Mouse (Mus musculus) liver, embryonic 14.5 days (tissue): ENCODE results near the gene Gm9964. TPM values are rescaled to one million over a fixed set of nuclear protein-coding genes. Genes with fewer than 3 reads are reported as not detected.

Experiments used
- ATAC-seq: fragments of 200-750 bp; cut with Nextera tagmentation; 2 replicates; pipeline ENCODE4 v1.8.0; 2017; ENCODE audit warnings: moderate number of reproducible peaks, mild to moderate bottlenecking, moderate library complexity; ENCODE audit not compliant: insufficient read depth
- DNase-seq, 3 experiments: peaks; one replicate each; pipeline ENCODE4 v3.0.0-alpha.2; 2012 to 2013; ENCODE audit warnings: low read depth in 3 of 3, low spot score in 3 of 3
- H3K27ac ChIP-seq: fragments of 300-500 bp; sonication (generic); 2 replicates; pipeline ENCODE4 v1.5.1; 2014; ENCODE audit warnings: moderate library complexity, mild to moderate bottlenecking, control low read depth, inconsistent platforms
- H3K27me3 ChIP-seq: fragments of 300-500 bp; sonication (generic); 2 replicates; pipeline ENCODE4 v1.6.1; 2014; ENCODE audit warnings: mild to moderate bottlenecking, low read length, moderate library complexity; ENCODE audit not compliant: control insufficient read depth, insufficient read depth
- H3K36me3 ChIP-seq: fragments of 300-500 bp; sonication (generic); replicated peaks from 2 replicates; pipeline ENCODE4 v1.6.1; 2014; ENCODE audit warnings: low read depth; ENCODE audit not compliant: control insufficient read depth, insufficient read depth
- H3K4me1 ChIP-seq, 2 experiments: fragments of 200-500 bp in 1 of 2; fragments of 300-500 bp in 1 of 2; sonication (generic) in 1 of 2; replicated peaks; 2 replicates each; pipeline ENCODE4 v1.6.1; 2012 to 2014; ENCODE audit warnings: antibody characterized with exemption in 1 of 2, inconsistent platforms in 1 of 2, low read length in 1 of 2; ENCODE audit not compliant: control insufficient read depth in 2 of 2, insufficient read depth in 2 of 2
- H3K4me2 ChIP-seq: fragments of 300-500 bp; sonication (generic); 2 replicates; pipeline ENCODE4 v1.6.1; 2014; ENCODE audit warnings: low read depth, mild to moderate bottlenecking, control low read depth, moderate library complexity
- H3K4me3 ChIP-seq, 2 experiments: fragments of 200-500 bp in 1 of 2; fragments of 300-500 bp in 1 of 2; sonication (generic) in 1 of 2; 2 replicates each; pipeline ENCODE4 v1.5.1; 2012 to 2014; ENCODE audit warnings: low read depth in 2 of 2, low read length in 2 of 2, mild to moderate bottlenecking in 2 of 2, control low read depth in 1 of 2, inconsistent platforms in 1 of 2, moderate library complexity in 1 of 2; ENCODE audit not compliant: insufficient read depth in 1 of 2
- H3K9ac ChIP-seq: fragments of 300-500 bp; sonication (generic); replicated peaks from 2 replicates; pipeline ENCODE4 v1.6.1; 2014; ENCODE audit warnings: mild to moderate bottlenecking, control low read depth, moderate library complexity
- H3K9me3 ChIP-seq: fragments of 300-500 bp; sonication (generic); 2 replicates; pipeline ENCODE4 v1.6.1; 2016; ENCODE audit warnings: low read length, mixed read lengths; ENCODE audit not compliant: control insufficient read depth
- CTCF ChIP-seq: IDR thresholded peaks from 2 replicates; pipeline ENCODE4 v1.5.1; 2016; ENCODE audit warnings: antibody characterized with exemption, low read depth, control low read depth
- EP300 ChIP-seq: IDR thresholded peaks from 2 replicates; pipeline ENCODE4 v1.6.1; 2016; ENCODE audit warnings: antibody characterized with exemption, low read depth
- WGBS: fragments of 180-500 bp; shearing (Covaris S2); extraction: QIAGEN DNeasy Blood & Tissue Kit; methylation state at CpG from one replicate; pipeline ENCODE4 v1.1.7; 2014; ENCODE audit not compliant: insufficient replicate concordance; 5-methylcytosine and 5-hydroxymethylcytosine counted together
- polyA plus RNA-seq, 2 experiments: library from polyadenylated mRNA; depleted of rRNA in 1 of 2; stranded (reverse) in 1 of 2; unstranded in 1 of 2; fragments of >200 nt; fragmentation: Nextera tagmentation in 1 of 2; extraction: Ambion mirVana in 1 of 2; gene quantifications; 2 replicates each; pipeline versions ENCODE4 v1.2.1 to v1.2.3; 2012 to 2014

The Gm9964 gene
- polyA plus RNA-seq (2012; rRNA removed) (not detected in 2 replicates), polyA plus RNA-seq (2014; fragmentation: Nextera tagmentation; extraction: Ambion mirVana) (not detected in 2 replicates)

GRCm38 (mm10) chr11:79296856-79297491, at the start of gene Gm9964:
Gene Gm9964 (minus strand): TSS chr11:79296906.
- ATAC-seq (no peak), DNase-seq (no peak)
- H3K27ac ChIP-seq = no peak within 1 kb of the TSS
- no peaks in the 10 kb centered on the region for H3K4me1 ChIP-seq
- H3K9ac ChIP-seq = no peak within 1 kb of the TSS
- H3K36me3 ChIP-seq = no peaks in the 10 kb centered on the region
- WGBS = 24% methylated on average over 5 of the region's 5 CpGs
- no peaks in the 10 kb centered on the region for H3K9me3 ChIP-seq
- no peak within 1 kb of the TSS for H3K4me3 ChIP-seq
- TF ChIP-seq CTCF = no peak
- no peak for TF ChIP-seq EP300
- H3K27me3 ChIP-seq = no peaks in the 10 kb centered on the region
- H3K4me2 ChIP-seq = no peak within 1 kb of the TSS

- Histone ChIP-seq H3K4me2 (peak overlapping the region; percentile 77), H3K9ac (peak overlapping the region; percentile 68), H3K36me3 (no peaks in the 10 kb centered on the region), H3K4me1 (peaks cover 4 to 10% of the 10 kb centered on the region in 2 experiments), H3K27ac (no peak overlapping the region), H3K4me3 (peak overlapping the region; percentile 71 to 73), H3K27me3 (no peaks in the 10 kb centered on the region), H3K9me3 (no peaks in the 10 kb centered on the region)
- ATAC-seq (peak; percentile 71), DNase-seq (no peak)
- TF ChIP-seq EP300 = no peak
- TF ChIP-seq CTCF = no peak
- 2% methylated on average over 54 of the region's 63 CpGs for WGBS
Measured at GRCm38 (mm10) chr11:79339808-79340781, 43.4 kb upstream of the Gm9964 start.

- Histone ChIP-seq H3K27me3 (no peaks in the 10 kb centered on the region), H3K4me1 (peaks cover 4 to 10% of the 10 kb centered on the region in 2 experiments), H3K4me2 (peak within 1 kb of the TSS; percentile 77), H3K27ac (no peak within 1 kb of the TSS), H3K9ac (peak within 1 kb of the TSS; percentile 68), H3K4me3 (peak within 1 kb of the TSS; percentile 71 to 73), H3K9me3 (no peaks in the 10 kb centered on the region), H3K36me3 (no peaks in the 10 kb centered on the region)
- TF ChIP-seq CTCF (no peak), EP300 (no peak)
- under 1% methylated on average over 48 of the region's 49 CpGs for WGBS
- ATAC-seq (peak; percentile 87), DNase-seq (peak; percentile 77 to 84 (median 80))
Measured at GRCm38 (mm10) chr11:79339234-79339807, 42.6 kb upstream of the Gm9964 start, which contains the start of gene Nf1. Gene Nf1 (plus strand): TSS chr11:79339693.

- TF ChIP-seq CTCF (no peak), EP300 (no peak)
- H3K4me1 ChIP-seq = peaks cover 4 to 10% of the 10 kb centered on the region in 2 experiments
- peak overlapping the region; percentile 71 to 73; a peak in 3 of 4 replicates for H3K4me3 ChIP-seq
- H3K9ac ChIP-seq = peak overlapping the region; percentile 68; the same call in 1 of the 2 replicates
- no peak overlapping the region for H3K27ac ChIP-seq
- no peak for DNase-seq
- H3K9me3 ChIP-seq = no peaks in the 10 kb centered on the region
- no peak for ATAC-seq
- no peaks in the 10 kb centered on the region for H3K27me3 ChIP-seq
- peak overlapping the region; percentile 77 for H3K4me2 ChIP-seq
- no peaks in the 10 kb centered on the region for H3K36me3 ChIP-seq
- WGBS = 36% methylated on average over 4 of the region's 4 CpGs
Measured at GRCm38 (mm10) chr11:79338621-79339020, 41.9 kb upstream of the Gm9964 start.
